Mouse (Mus musculus) ES-Bruce4 (cell line): ENCODE measurements around the gene Sec14l3. TPM values are rescaled to one million over a fixed set of nuclear protein-coding genes. Genes with fewer than 3 reads are reported as not detected.
"Not testable (repeated sequence)": the region's sequence is repeated elsewhere in the genome, so short reads cannot be mapped to it uniquely, and the experiment has no call there.

Experiments
- H3K27ac ChIP-seq: 2 replicates; pipeline ENCODE4 v1.5.1; 2012; ENCODE audit warnings: low read length, inconsistent platforms; ENCODE audit not compliant: insufficient read depth
- H3K27me3 ChIP-seq: 2 replicates; pipeline ENCODE4 v1.6.1; 2012; ENCODE audit warnings: mild to moderate bottlenecking, low read length, inconsistent platforms; ENCODE audit not compliant: control insufficient read depth, poor library complexity, insufficient read depth, severe bottlenecking
- H3K36me3 ChIP-seq: 2 replicates; pipeline ENCODE4 v1.6.1; 2012; ENCODE audit warnings: inconsistent platforms, mild to moderate bottlenecking, low read length, moderate library complexity; ENCODE audit not compliant: control insufficient read depth, poor library complexity, insufficient read depth, severe bottlenecking
- H3K4me1 ChIP-seq: one replicate; pipeline ENCODE4 v1.8.1; 2011; ENCODE audit warnings: low read length; ENCODE audit not compliant: control insufficient read depth, insufficient read depth
- H3K4me3 ChIP-seq: 2 replicates; pipeline ENCODE4 v1.5.1; 2011; ENCODE audit warnings: low read depth, mild to moderate bottlenecking, low read length
- H3K9ac ChIP-seq: 2 replicates; pipeline ENCODE4 v1.6.1; 2012; ENCODE audit warnings: low read depth, mild to moderate bottlenecking, inconsistent platforms; ENCODE audit not compliant: poor library complexity, severe bottlenecking
- H3K9me3 ChIP-seq: replicated peaks from 2 replicates; pipeline ENCODE4 v1.6.1; 2012; ENCODE audit warnings: mild to moderate bottlenecking, low read length, inconsistent platforms; ENCODE audit not compliant: control insufficient read depth, poor library complexity, insufficient read depth, severe bottlenecking
- CTCF ChIP-seq: IDR thresholded peaks from one replicate; pipeline ENCODE4 v1.8.1; 2011; ENCODE audit warnings: low read depth, low read length
- EP300 ChIP-seq: IDR thresholded peaks from 2 replicates; pipeline ENCODE4 v1.6.1; 2011; ENCODE audit warnings: low read depth, low read length; ENCODE audit not compliant: insufficient read depth
- POLR2A ChIP-seq: IDR thresholded peaks from one replicate; pipeline ENCODE4 v1.8.1; 2011; ENCODE audit warnings: low read length; ENCODE audit not compliant: insufficient read depth
- polyA plus RNA-seq: library from polyadenylated mRNA; stranded (reverse); fragments of >200 nt; gene quantifications from 2 replicates; pipeline ENCODE4 v1.2.4, GENCODE M21; 2011; ENCODE audit warnings: low read depth; ENCODE audit not compliant: missing spikeins, insufficient read depth, insufficient read length

The Sec14l3 gene
- not detected in 2 replicates for polyA plus RNA-seq

DNA sequence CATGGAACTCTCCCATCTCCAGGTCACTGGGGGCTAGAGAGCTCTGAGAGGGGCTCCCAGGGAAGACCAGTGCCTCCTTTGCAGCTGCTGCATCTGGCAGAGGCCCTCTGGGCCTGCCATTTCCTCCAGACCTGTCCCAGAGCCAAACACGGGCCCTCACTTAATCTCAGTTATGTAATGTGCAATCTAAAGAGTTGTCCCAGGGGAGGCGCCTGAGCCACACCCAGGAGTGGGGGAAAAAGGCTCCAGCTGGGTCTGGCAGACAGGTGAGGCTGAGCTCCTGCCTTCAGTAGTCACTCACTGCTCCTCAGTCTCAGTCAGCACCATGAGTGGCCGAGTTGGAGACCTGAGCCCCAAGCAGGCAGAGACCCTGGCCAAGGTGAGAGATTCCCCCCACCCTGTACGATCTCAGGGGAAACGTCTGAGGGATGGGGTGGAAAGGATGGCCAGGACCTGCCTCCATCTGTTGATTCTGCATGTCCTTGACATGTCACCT is at the start of gene Sec14l3:
TSS of gene Sec14l3 (plus strand) at position 215 of the 496 bp plus-strand sequence.
- H3K27ac ChIP-seq: no peak within 1 kb of the TSS
- no peaks in the 10 kb centered on the region for H3K4me1 ChIP-seq
- no peak within 1 kb of the TSS for H3K9ac ChIP-seq
- no peaks in the 10 kb centered on the region for H3K9me3 ChIP-seq
- no peak within 1 kb of the TSS for H3K4me3 ChIP-seq
- no peaks in the 10 kb centered on the region for H3K27me3 ChIP-seq
- TF ChIP-seq EP300 (no peak), POLR2A (no peak), CTCF (no peak)
- H3K36me3 ChIP-seq: no peaks in the 10 kb centered on the region

DNA sequence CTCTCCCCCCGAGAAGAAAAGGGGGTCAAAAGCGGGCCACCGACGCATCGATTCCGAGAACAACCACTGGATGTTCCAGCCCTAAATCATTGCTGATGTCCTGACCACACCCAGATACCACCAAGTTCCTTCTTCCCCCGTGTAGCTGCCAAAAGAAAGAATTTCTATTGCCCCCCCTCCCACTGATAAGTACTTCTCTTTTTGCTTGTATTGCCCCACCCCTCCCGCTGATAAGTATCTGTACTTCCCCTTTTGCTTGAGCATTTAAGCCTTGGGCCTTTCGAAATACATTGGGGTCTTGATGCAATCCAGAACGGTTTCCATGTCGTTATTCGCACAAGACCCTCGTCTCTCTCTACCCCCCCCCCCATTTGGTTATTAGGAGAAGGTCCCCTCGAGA is 48.8 kb upstream of the Sec14l3 start:
- not testable (repeated sequence) for H3K27me3 ChIP-seq

DNA sequence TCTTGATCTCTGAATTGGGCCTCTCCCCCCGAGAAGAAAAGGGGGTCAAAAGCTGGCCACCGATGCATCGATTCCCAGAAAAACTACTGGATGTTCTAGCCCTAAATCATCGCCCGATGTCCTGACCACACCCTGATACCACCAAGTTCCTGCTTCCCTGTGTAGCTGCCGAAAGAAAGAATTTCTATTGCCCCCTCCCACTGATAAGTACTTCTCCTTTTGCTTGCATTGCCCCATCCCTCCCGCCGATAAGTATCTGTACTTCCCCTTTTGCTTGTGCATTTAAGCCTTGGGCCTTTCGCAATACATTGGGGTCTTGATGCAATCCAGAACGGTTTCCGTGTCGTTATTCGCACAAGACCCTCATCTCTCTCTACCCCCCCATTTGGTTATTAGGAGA is 42.5 kb upstream of the Sec14l3 start:
- not testable (repeated sequence) for H3K4me1 ChIP-seq, H3K36me3 ChIP-seq

More for the DNA sequence above, 48.8 kb upstream of the Sec14l3 start:
- H3K9ac ChIP-seq, H3K9me3 ChIP-seq, H3K36me3 ChIP-seq, H3K27ac ChIP-seq, H3K4me1 ChIP-seq, H3K4me3 ChIP-seq: not testable (repeated sequence)

DNA sequence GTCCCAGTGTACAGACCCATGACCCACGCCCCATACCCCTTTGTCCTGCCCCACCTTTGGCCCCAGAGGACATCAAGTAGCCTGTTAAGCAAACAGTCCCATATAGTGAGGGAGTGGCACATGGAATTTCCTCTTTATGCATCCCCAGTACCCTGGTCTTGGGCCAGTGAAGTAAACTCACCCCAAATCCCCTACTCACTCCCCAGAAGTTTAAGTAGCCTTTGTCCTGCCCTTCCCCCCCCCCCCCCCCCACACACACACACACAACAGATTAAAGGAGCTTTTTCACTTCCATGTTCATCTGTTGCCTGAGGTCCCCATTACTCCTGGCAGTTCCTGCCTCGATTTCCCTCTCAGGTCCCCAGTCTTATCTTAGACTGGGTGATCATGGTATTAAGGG is 41.3 kb upstream of the Sec14l3 start:
- TF ChIP-seq CTCF: no peak
- TF ChIP-seq POLR2A: no peak
- no peak for TF ChIP-seq EP300
- Histone ChIP-seq H3K4me3 (no peak overlapping the region), H3K9me3 (0 out of 2 replicates have a peak, but pooled peaks cover 3% of the 10 kb centered on the region), H3K27me3 (no peaks in the 10 kb centered on the region; the same call in 1 of the 2 replicates), H3K4me1 (peaks cover 2% of the 10 kb centered on the region), H3K9ac (no peak overlapping the region), H3K36me3 (no peaks in the 10 kb centered on the region), H3K27ac (no peak overlapping the region)

More for the DNA sequence above, 42.5 kb upstream of the Sec14l3 start:
- not testable (repeated sequence) for H3K27me3 ChIP-seq, H3K9ac ChIP-seq, H3K27ac ChIP-seq, H3K4me3 ChIP-seq, H3K9me3 ChIP-seq

DNA sequence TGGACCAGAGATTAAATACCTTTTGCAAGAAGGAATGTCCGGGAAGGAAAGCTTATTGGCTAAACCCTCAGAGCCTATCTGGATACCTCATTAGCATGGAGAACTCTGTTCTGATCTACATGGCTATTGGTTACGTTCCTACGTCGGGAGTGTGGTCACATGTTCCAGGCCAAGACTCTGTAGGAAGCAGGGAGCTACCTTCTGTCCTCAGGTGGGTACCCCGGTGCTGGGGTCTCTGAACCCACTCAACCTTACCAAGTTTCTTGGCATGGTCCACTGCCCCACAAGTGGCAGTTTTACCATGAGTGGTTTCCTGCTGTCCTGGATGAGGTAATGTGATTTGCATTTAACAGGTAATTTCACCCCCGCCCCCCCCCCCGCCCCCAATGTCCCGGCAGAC is 37.6 kb upstream of the Sec14l3 start:
- H3K4me3 ChIP-seq: no peak overlapping the region
- 0 out of 2 replicates have a peak, but pooled peaks cover 3% of the 10 kb centered on the region for H3K9me3 ChIP-seq
- no peak for TF ChIP-seq POLR2A
- TF ChIP-seq EP300: no peak
- no peak for TF ChIP-seq CTCF
- H3K27me3 ChIP-seq: no peaks in the 10 kb centered on the region; the same call in 1 of the 2 replicates
- H3K9ac ChIP-seq: no peak overlapping the region
- H3K36me3 ChIP-seq: no peaks in the 10 kb centered on the region
- peaks cover 4% of the 10 kb centered on the region for H3K4me1 ChIP-seq
- no peak overlapping the region for H3K27ac ChIP-seq

DNA sequence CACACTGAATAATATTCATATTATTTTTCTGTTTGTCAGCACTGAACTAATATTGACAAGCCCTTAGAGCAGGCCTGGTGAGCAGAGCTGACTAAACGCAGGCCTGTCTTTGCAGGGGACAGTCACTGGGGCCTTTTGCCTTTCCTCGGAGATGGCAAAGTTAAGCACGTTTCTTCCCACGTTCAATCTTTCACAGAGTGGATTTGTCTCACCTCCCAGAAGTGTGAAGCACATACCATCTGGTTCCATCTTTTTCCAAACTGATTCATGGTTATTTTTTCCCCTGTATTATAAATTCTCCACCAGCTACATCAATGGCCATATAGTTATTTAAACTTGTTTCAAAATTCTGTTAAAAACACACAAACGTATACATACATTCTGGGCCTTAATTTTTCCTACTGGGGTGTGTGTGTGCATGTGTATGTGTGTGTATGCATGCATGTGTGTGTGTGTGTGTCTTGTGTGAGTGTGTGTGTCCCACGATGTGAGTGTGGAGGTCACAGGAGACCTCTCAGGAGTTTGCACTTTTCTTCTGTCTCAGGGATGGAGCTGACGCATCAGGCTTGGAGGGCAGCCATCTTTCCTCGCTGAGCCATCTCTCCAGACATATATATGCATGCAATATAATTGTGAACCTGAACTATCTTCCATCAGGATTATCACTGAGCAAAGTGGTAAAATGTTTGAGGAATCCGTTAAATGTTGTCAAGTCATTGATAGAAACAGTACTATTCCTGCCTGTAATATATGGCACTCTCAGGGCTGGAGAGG is 36.9 kb upstream of the Sec14l3 start:
- H3K36me3 ChIP-seq: no peaks in the 10 kb centered on the region
- H3K4me3 ChIP-seq: no peak overlapping the region
- TF ChIP-seq EP300: no peak
- no peak for TF ChIP-seq CTCF
- no peak for TF ChIP-seq POLR2A
- no peak overlapping the region for H3K27ac ChIP-seq
- peaks cover 4% of the 10 kb centered on the region for H3K4me1 ChIP-seq
- H3K9ac ChIP-seq: no peak overlapping the region
- H3K9me3 ChIP-seq: no peaks in the 10 kb centered on the region
- no peaks in the 10 kb centered on the region; the same call in 1 of the 2 replicates for H3K27me3 ChIP-seq
